Mouse (Mus musculus) midbrain, embryonic 10.5 days (tissue): Measurements from ENCODE around the gene Kcnip1. TPM values are rescaled to one million over a fixed set of nuclear protein-coding genes. Genes with fewer than 3 reads are reported as not detected.

Source experiments
- DNase-seq: peaks from one replicate; pipeline ENCODE4 v3.0.0-alpha.2; 2017; ENCODE audit warnings: low spot score
- H3K27ac ChIP-seq: fragments of 300-500 bp; sonication (generic); replicated peaks from 2 replicates; pipeline ENCODE4 v1.5.1; 2016; ENCODE audit warnings: mild to moderate bottlenecking
- H3K27me3 ChIP-seq: fragments of 300-500 bp; sonication (generic); 2 replicates; pipeline ENCODE4 v1.6.1; 2016; ENCODE audit warnings: low read depth, mild to moderate bottlenecking; ENCODE audit not compliant: poor library complexity, severe bottlenecking
- H3K36me3 ChIP-seq: fragments of 300-500 bp; sonication (generic); 2 replicates; pipeline ENCODE4 v1.6.1; 2016; ENCODE audit warnings: mild to moderate bottlenecking, moderate library complexity
- H3K4me1 ChIP-seq: fragments of 300-500 bp; sonication (generic); 2 replicates; pipeline ENCODE4 v1.6.1; 2016
- H3K4me3 ChIP-seq: fragments of 300-500 bp; sonication (generic); 2 replicates; pipeline ENCODE4 v1.5.1; 2016; ENCODE audit warnings: mild to moderate bottlenecking, moderate library complexity
- H3K9me3 ChIP-seq: fragments of 300-500 bp; sonication (generic); replicated peaks from 2 replicates; pipeline ENCODE4 v1.6.1; 2016; ENCODE audit warnings: mild to moderate bottlenecking
- WGBS: fragments of 180-500 bp; shearing (Covaris S2); methylation state at CpG from one replicate; pipeline ENCODE4 v1.1.7; 2016; 5-methylcytosine and 5-hydroxymethylcytosine counted together
- polyA plus RNA-seq: library from polyadenylated mRNA; unstranded; fragments of >200 nt; fragmentation: Nextera tagmentation; extraction: Ambion mirVana; gene quantifications from 2 replicates; pipeline ENCODE4 v1.2.1, GENCODE M21; 2016

Gene Kcnip1
- polyA plus RNA-seq, 1 experiment from 2014 or later: 5.8 TPM

DNA sequence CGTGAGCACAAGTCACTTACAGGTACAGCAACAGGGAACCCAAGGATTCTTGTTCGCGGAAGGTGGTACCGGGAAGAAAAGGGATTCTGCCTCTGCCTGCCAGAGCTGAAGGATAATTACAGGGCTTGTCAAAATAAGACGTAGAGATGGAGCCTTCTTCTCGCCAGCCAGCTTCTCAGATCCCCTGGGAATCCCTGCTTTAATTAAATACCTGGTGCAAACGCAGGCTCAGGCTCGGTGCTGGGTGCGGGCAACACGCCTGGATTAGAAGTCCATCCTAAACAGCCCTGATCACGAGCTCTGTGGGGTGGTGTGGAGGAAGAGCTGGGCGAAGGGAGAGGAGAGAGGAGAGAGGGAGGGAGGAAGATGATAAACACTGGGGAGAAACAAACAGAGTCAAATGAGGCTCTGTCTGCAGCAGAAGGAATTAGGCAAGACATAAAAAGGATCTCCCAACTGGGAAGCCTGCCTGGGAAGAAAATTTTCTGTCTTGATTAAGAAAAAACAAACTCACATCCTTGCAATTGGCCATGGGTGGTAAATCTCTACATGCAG is 194.8 kb downstream of the Kcnip1 start:
- H3K36me3 ChIP-seq: no peaks in the 10 kb centered on the region
- no peaks in the 10 kb centered on the region for H3K9me3 ChIP-seq
- peaks cover 37% of the 10 kb centered on the region for H3K4me1 ChIP-seq
- H3K27ac ChIP-seq: 0 out of 2 replicates have a peak overlapping the region, but pooled peaks have one; percentile 38
- 54% methylated on average over 12 of the region's 12 CpGs for WGBS
- DNase-seq: no peak
- H3K4me3 ChIP-seq: no peak overlapping the region
- H3K27me3 ChIP-seq: no peaks in the 10 kb centered on the region

DNA sequence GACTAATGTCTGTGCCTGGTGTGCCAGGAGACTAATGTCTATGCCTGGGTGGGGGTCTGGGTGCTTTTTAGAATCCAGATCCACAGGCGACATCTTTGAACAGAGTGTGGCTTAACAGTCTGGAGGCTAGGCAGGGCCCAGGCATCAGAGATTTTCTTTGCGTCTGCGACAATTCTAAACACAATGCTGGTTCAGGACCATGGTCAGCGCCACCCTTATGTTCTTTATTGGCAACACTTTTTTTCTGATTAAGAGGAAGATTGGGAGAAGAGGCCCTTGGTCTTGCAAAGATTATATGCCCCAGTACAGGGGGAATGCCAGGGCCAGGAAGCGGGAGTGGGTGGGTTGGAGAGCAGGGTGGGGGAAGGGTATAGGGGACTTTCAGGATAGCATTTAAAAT is 205.6 kb downstream of the Kcnip1 start:
- no peak overlapping the region for H3K27ac ChIP-seq
- no peaks in the 10 kb centered on the region for H3K27me3 ChIP-seq
- 30% methylated on average over 5 of the region's 5 CpGs for whole genome bisulfite sequencing

DNA sequence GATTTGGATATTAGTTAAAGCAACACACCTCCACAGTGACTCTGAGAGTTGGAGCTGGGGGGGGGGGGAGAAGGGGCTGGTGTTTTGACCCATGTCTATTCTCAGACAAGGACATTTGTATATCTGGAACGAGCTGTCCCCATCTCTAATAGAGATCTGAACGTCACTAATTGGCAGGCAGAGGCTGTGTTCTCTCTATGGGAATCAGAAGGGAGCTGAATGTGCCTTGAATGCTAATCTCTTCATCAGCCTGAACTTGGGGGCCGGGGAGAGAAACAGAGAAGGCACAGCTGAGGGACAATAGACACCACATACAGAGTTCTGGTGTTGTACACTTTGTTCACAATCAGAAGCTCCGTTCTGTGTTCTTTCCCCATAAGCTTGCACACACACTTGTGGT is 206.4 kb downstream of the Kcnip1 start:
- no peak for DNase-seq
- Histone ChIP-seq H3K9me3 (no peaks in the 10 kb centered on the region), H3K4me1 (peaks cover 41% of the 10 kb centered on the region), H3K4me3 (no peak overlapping the region), H3K36me3 (no peaks in the 10 kb centered on the region), H3K27me3 (no peaks in the 10 kb centered on the region), H3K27ac (no peak overlapping the region)
- 58% methylated on average over 4 of the region's 4 CpGs for WGBS

More for the DNA sequence above, 205.6 kb downstream of the Kcnip1 start:
- no peak overlapping the region for H3K4me3 ChIP-seq
- no peaks in the 10 kb centered on the region for H3K36me3 ChIP-seq
- peaks cover 35% of the 10 kb centered on the region for H3K4me1 ChIP-seq
- peak; percentile 59 for DNase-seq
- no peaks in the 10 kb centered on the region for H3K9me3 ChIP-seq

DNA sequence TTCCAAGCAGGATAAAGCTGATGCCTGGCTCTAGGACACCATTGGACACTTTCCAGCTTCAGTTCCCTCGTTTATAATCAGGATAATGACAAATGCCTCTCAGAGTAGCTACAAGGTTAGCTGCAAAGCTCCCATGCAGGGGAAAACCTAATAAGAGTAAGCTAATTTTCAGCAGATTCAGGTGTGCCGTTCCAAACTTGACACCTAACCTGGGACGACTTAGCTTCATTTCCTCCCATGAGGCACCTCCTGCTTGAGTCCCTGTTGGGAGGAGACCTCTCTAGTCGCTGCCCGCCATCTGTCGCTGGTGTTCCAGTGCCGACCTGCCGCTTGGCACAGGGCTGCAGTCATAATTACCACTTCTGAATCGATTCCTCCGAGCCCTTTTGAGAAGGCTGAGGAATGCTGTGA is 211.4 kb downstream of the Kcnip1 start:
- no peak for DNase-seq
- Histone ChIP-seq H3K27ac (no peak overlapping the region), H3K36me3 (no peaks in the 10 kb centered on the region), H3K4me1 (peaks cover 47% of the 10 kb centered on the region), H3K27me3 (no peaks in the 10 kb centered on the region), H3K4me3 (no peak overlapping the region), H3K9me3 (no peaks in the 10 kb centered on the region)
- WGBS: 68% methylated on average over 10 of the region's 10 CpGs

DNA sequence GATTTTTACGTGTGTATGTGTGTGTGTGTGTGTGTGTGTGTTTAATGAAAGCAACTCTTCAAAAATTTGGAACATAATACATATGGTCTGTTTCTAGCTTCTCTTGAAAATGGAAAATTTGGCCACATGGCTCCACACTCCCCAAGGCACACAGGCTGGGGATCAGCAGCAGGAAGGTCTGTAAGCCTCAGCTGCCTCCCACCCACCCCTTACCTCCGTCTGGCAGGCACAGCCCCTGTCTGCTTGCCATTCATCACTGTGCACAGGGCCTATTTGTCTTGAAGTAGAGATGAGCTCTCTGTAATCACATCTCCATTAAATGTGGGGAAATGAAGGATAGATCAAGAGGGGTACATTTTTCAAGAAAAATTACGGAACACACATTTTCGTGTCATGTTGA is 212.7 kb downstream of the Kcnip1 start:
- no peak for DNase-seq
- H3K27ac ChIP-seq: no peak overlapping the region
- no peak overlapping the region for H3K4me3 ChIP-seq
- 81% methylated on average over 4 of the region's 4 CpGs for WGBS
- no peaks in the 10 kb centered on the region for H3K36me3 ChIP-seq
- H3K4me1 ChIP-seq: peaks cover 34% of the 10 kb centered on the region
- no peaks in the 10 kb centered on the region for H3K27me3 ChIP-seq
- no peaks in the 10 kb centered on the region for H3K9me3 ChIP-seq

DNA sequence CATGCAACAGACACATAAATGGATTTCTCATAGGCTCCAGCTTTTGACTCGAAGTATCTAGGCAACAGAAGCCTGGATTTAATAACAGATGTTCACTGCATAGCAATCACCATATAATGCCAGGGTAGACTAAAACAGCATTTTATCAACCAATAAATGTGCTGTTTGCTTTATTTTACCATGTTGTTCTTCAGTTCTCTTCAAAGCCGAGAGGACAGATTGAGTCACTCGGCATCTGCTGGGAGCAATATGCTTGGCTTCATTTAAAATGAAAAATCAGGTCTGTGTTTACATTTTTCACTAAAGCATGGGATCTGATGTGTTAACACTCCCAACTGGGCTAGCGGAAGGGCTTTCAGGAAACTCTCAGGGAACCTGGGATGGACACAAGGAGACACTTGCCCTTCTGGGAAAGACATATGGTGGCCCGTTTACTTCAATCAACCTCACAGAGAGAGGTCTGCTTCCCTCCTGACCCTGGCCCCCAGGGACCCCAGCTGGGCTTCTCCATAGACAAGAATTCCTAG is 220.3 kb downstream of the Kcnip1 start:
- Histone ChIP-seq H3K9me3 (no peaks in the 10 kb centered on the region), H3K4me1 (peaks cover 18% of the 10 kb centered on the region), H3K36me3 (no peaks in the 10 kb centered on the region), H3K27me3 (no peaks in the 10 kb centered on the region), H3K4me3 (no peak overlapping the region), H3K27ac (no peak overlapping the region)
- no peak for DNase-seq
- 69% methylated on average over 5 of the region's 5 CpGs for WGBS

DNA sequence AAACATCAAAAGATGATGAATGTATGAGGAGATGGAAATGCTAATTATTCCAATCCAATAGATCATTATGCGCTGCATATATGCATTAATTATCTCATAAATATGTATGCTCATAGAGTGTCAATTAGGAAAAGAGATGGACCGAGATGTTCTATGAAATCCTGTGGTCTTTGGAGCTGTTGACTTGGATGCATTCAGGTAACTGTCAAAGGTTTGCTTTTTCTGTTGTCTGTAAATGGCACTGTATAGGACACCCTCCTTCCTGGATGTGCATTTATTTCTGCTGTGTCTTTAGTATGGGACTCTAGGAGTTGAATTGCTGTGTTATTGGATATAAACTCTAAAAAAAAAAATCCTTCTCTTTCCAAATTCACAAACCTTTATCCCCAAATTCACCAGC is 220.9 kb downstream of the Kcnip1 start:
- Histone ChIP-seq H3K27me3 (no peaks in the 10 kb centered on the region), H3K27ac (no peak overlapping the region), H3K4me3 (no peak overlapping the region), H3K9me3 (no peaks in the 10 kb centered on the region), H3K36me3 (no peaks in the 10 kb centered on the region), H3K4me1 (peaks cover 19% of the 10 kb centered on the region)
- no peak for DNase-seq
- 84% methylated on average over 2 of the region's 2 CpGs for WGBS

DNA sequence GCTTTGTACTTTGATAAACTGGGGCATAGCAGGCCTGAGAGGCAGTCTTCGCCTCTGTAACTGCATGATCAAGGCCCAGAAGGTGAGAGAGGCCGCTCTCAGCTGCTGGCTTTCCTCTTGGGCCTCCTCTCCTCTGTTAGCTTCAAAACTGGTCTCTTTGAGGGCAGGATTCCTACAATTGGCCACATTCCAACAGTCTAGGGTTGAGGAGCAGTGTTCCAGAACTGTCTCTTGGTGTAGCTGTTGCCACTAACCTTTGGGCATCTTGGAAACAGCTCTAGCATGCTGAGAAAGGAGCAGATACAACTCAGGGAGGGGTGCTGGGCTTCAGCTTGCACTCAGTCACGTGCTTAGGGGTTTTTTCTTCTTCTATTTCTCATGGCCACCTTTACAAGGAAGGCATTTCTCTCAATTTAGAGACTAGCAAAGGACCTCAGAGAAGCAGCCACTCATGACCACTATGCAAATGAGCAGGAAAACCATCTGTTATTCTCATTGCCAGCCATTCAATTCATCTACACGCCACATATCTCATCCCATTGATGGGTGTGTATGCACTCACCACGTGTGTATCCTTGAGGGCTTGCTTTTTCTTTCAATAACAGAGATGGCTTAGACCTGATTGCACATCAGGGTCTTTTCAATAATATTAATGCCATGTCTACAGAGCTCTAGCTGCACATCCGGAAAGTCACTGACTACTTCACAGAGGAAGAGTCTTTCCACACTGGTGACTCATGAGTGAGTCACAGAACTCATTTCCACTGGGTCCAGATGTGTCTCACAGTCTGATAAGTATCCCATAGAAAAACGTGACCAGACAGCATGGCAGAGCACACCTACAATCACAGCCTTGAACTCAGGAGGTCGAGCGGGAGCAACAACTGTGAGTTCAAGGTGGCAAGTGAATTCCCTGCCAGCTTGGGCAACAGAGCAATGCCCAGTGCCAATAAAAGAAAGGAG is 225.7 kb downstream of the Kcnip1 start:
- H3K36me3 ChIP-seq: no peaks in the 10 kb centered on the region
- 81% methylated on average over 9 of the region's 9 CpGs for WGBS
- H3K27ac ChIP-seq: peak overlapping the region; percentile 33; the same call in 1 of the 2 replicates
- no peak overlapping the region for H3K4me3 ChIP-seq
- no peaks in the 10 kb centered on the region for H3K27me3 ChIP-seq
- H3K4me1 ChIP-seq: peaks cover 16% of the 10 kb centered on the region; the same call in 1 of the 2 replicates
- DNase-seq: no peak
- H3K9me3 ChIP-seq: no peaks in the 10 kb centered on the region

DNA sequence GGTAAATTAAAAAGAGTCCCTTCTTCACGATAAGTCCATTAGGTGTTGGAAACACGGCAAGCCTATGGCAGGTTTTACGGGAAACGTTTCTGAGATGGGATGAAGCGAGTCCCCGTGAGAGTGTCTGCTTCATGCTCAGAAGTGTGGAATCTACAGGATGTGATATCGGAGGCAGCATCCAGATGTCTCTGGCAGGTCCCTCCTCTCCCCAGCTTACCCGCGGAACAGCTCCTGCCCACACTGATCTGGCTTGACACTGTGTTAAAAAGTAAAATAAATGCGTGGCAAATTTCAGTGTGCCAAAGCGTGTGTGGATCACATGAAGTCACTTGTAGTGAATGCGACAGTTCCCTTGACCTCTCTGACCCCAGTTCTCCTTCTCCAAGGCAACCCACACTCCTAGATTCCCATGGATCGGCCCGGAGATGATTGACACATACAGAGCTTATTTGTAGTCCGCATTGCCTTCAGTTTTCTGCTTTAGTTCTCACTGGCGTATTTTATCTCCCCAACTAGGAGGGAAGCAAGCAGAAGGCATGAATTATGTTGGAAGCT is 231.7 kb downstream of the Kcnip1 start:
- H3K4me3 ChIP-seq: no peak overlapping the region
- H3K9me3 ChIP-seq: no peaks in the 10 kb centered on the region
- peaks cover 24% of the 10 kb centered on the region for H3K4me1 ChIP-seq
- 84% methylated on average over 16 of the region's 16 CpGs for WGBS
- no peaks in the 10 kb centered on the region for H3K36me3 ChIP-seq
- no peak for DNase-seq
- H3K27me3 ChIP-seq: no peaks in the 10 kb centered on the region
- H3K27ac ChIP-seq: no peak overlapping the region

DNA sequence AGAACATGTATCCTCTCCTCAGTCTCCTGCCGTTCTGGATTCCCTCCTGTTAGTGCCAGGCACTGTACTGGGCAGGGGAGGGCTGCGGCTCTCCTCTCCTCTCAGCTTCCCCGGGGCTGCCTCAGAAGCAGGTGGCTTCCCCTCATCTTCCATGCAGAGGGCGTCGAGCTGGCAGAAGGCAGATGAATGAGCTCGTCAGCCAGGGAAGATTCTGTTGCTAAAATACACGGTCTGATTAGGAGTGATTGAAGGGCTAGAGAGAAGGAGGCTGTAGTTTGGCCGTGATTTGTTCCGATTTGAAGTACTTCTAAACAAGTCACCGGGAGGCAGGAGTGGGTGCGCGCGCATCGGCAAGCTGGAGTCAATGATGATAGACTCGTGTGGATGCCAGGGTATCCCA is 236.3 kb downstream of the Kcnip1 start:
- DNase-seq: no peak
- Histone ChIP-seq H3K4me1 (peaks cover 23% of the 10 kb centered on the region), H3K9me3 (no peaks in the 10 kb centered on the region), H3K36me3 (no peaks in the 10 kb centered on the region), H3K27me3 (no peaks in the 10 kb centered on the region), H3K27ac (no peak overlapping the region), H3K4me3 (no peak overlapping the region)
- 86% methylated on average over 15 of the region's 15 CpGs for WGBS

DNA sequence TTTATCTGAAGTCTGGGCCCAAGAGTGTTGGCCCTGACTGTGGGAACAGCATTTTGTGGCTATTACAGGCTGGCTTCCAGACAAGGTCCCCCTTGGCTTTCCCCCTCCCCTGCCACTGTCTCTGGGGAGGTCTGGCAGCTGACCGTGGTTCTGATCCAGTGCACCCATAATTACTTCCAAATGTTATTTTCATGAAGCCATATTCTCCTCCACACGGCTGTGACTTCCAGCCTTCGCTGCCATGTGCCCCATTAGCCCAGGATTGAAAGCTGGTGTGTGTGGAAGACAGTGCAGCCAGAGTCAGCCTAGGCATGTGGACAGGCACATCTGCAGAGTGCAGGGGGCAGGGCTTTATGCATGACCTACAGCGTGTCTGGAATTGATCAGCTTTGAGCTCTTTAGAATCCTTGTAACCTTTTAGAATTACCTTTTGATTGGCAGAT is 240.5 kb downstream of the Kcnip1 start:
- DNase-seq: peak; percentile 23
- H3K27ac ChIP-seq: no peak overlapping the region

DNA sequence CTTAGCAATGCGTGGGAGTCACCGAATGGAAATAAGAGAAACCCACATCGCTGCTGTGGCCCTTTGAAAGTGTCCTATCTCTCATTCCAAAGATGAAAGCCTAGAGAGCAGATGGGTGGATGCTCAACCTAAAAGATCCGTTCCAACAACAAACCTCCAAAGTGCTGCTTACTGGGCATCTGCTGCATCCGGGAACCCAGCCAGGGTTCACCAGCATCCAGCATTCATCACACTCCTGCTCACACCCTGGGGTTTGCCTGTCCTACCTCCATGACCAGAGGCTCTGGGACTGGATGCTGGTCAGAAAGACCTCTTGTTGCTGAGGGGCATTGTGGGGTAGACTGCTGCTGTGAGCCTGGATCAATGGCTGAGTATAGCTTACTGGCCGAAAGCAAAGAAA is 241.4 kb downstream of the Kcnip1 start:
- no peak overlapping the region for H3K4me3 ChIP-seq
- H3K9me3 ChIP-seq: no peaks in the 10 kb centered on the region
- no peak for DNase-seq
- no peaks in the 10 kb centered on the region for H3K27me3 ChIP-seq
- no peak overlapping the region for H3K27ac ChIP-seq
- no peaks in the 10 kb centered on the region for H3K36me3 ChIP-seq
- WGBS: 92% methylated on average over 6 of the region's 6 CpGs
- peaks cover 10% of the 10 kb centered on the region for H3K4me1 ChIP-seq

More for the DNA sequence above, 240.5 kb downstream of the Kcnip1 start:
- no peaks in the 10 kb centered on the region for H3K27me3 ChIP-seq
- 72% methylated on average over 4 of the region's 4 CpGs for WGBS
- H3K4me3 ChIP-seq: no peak overlapping the region
- no peaks in the 10 kb centered on the region for H3K9me3 ChIP-seq
- no peaks in the 10 kb centered on the region for H3K36me3 ChIP-seq
- H3K4me1 ChIP-seq: peaks cover 14% of the 10 kb centered on the region
